Mouse (Mus musculus) intestine, postnatal 0 days (tissue): Measurements from ENCODE around the gene Cntnap1. TPM values are rescaled to one million over a fixed set of nuclear protein-coding genes. Genes with fewer than 3 reads are reported as not detected.
A peak's percentile ranks its signal among the peaks of the same experiment; 100 is the strongest.

Experiments
- ATAC-seq: fragments of 200-750 bp; cut with Nextera tagmentation; 2 replicates; pipeline ENCODE4 v1.8.0; 2017; ENCODE audit warnings: mild to moderate bottlenecking, moderate TSS enrichment, moderate library complexity
- H3K27ac ChIP-seq: fragments of 300-500 bp; sonication (generic); 2 replicates; pipeline ENCODE4 v1.5.1; 2014; ENCODE audit warnings: mild to moderate bottlenecking, low read depth, low read length, moderate library complexity
- H3K27me3 ChIP-seq: fragments of 300-500 bp; sonication (generic); replicated peaks from 2 replicates; pipeline ENCODE4 v1.6.1; 2014; ENCODE audit warnings: low read length, mixed read lengths; ENCODE audit not compliant: control insufficient read depth, insufficient read depth
- H3K36me3 ChIP-seq: fragments of 300-500 bp; sonication (generic); 2 replicates; pipeline ENCODE4 v1.6.1; 2014; ENCODE audit warnings: mild to moderate bottlenecking, moderate library complexity; ENCODE audit not compliant: control insufficient read depth, insufficient read depth
- H3K4me1 ChIP-seq: fragments of 300-500 bp; sonication (generic); replicated peaks from 2 replicates; pipeline ENCODE4 v1.6.1; 2014; ENCODE audit warnings: antibody characterized with exemption, low read length, mixed read lengths; ENCODE audit not compliant: control insufficient read depth, insufficient read depth
- H3K4me2 ChIP-seq: fragments of 300-500 bp; sonication (generic); replicated peaks from 2 replicates; pipeline ENCODE4 v1.6.1; 2014; ENCODE audit warnings: low read depth, mild to moderate bottlenecking, moderate library complexity
- H3K4me3 ChIP-seq: fragments of 300-500 bp; sonication (generic); 2 replicates; pipeline ENCODE4 v1.5.1; 2014; ENCODE audit warnings: low read depth, low read length
- H3K9ac ChIP-seq: fragments of 300-500 bp; sonication (generic); 2 replicates; pipeline ENCODE4 v1.6.1; 2014; ENCODE audit warnings: mild to moderate bottlenecking, low read depth, low read length
- H3K9me3 ChIP-seq: fragments of 300-500 bp; sonication (generic); 2 replicates; pipeline ENCODE4 v1.6.1; 2016; ENCODE audit warnings: mixed run types; ENCODE audit not compliant: control insufficient read depth
- CTCF ChIP-seq: sonication (generic); IDR thresholded peaks from 2 replicates; pipeline ENCODE4 v1.5.1; 2016; ENCODE audit warnings: low read depth, mild to moderate bottlenecking, control low read depth, antibody characterized with exemption, moderate library complexity
- WGBS: fragments of 180-500 bp; shearing (Covaris S2); extraction: QIAGEN DNeasy Blood & Tissue Kit; methylation state at CpG from one replicate; pipeline ENCODE4 v1.1.7; 2014; 5-methylcytosine and 5-hydroxymethylcytosine counted together
- polyA plus RNA-seq: library from polyadenylated mRNA; unstranded; fragments of >200 nt; fragmentation: Nextera tagmentation; extraction: Ambion mirVana; gene quantifications from 2 replicates; pipeline ENCODE4 v1.2.1, GENCODE M21; 2015

The Cntnap1 gene
- polyA plus RNA-seq, 1 experiment from 2014 or later, result 6.0 TPM

- Histone ChIP-seq H3K36me3 (no peaks in the 10 kb centered on the region), H3K27me3 (peaks cover 16% of the 10 kb centered on the region), H3K4me2 (peak overlapping the region; percentile 60), H3K27ac (no peak overlapping the region), H3K4me1 (peaks cover 11% of the 10 kb centered on the region), H3K9me3 (no peaks in the 10 kb centered on the region), H3K9ac (peak overlapping the region; percentile 42), H3K4me3 (peak overlapping the region; percentile 20; the same call in 1 of the 2 replicates)
- ATAC-seq, result no peak
- peak; percentile 57 for TF ChIP-seq CTCF
- WGBS, result 1% methylated on average over 25 of the region's 25 CpGs
Observed at GRCm38 (mm10) chr11:101176117-101176691, 5.9 kb downstream of the Cntnap1 start.

DNA sequence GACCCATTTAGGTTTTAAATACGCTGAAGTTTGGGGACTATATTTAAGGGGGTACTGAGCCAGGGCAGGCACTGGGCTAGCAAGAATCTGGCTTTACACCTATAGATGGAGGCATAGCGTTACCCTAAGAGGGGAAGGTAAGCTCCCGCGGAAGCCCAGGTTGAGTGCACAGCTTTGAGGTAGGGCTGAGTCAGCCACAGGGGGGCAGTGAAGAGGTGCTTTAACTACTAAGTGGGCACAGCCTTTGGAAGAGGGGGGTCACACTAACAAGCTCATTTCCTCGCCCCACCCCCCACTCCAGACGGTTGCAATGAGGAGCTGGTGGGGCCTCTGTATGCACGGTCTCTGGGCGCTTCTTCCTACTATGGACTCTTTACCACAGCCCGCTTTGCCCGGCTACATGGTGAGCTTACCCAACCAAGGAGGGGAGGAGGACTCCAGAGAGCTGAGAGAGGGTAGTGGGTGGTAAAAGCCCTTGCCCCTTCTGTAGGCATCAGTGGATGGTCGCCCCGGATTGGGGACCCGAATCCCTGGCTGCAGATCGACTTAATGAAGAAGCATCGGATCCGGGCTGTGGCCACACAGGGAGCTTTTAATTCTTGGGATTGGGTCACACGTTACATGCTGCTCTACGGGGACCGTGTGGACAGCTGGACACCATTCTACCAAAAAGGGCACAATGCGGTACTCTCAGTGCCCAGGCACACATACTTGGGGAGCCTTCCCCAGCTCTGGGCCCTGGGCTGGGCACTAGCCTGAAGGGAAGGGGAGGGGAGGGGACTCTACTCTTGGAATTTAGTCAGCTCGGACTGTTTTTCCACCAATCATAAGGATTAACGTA is 6.8 kb downstream of the Cntnap1 start:
- no peak overlapping the region for H3K9ac ChIP-seq
- H3K36me3 ChIP-seq, result no peaks in the 10 kb centered on the region
- H3K4me1 ChIP-seq, result peaks cover 11% of the 10 kb centered on the region
- H3K4me3 ChIP-seq, result no peak overlapping the region
- no peaks in the 10 kb centered on the region for H3K9me3 ChIP-seq
- peak overlapping the region; percentile 60 for H3K4me2 ChIP-seq
- no peak for ATAC-seq
- peaks cover 16% of the 10 kb centered on the region for H3K27me3 ChIP-seq
- 36% methylated on average over 22 of the region's 22 CpGs for WGBS
- H3K27ac ChIP-seq, result no peak overlapping the region
- TF ChIP-seq CTCF, result peak; percentile 73

DNA sequence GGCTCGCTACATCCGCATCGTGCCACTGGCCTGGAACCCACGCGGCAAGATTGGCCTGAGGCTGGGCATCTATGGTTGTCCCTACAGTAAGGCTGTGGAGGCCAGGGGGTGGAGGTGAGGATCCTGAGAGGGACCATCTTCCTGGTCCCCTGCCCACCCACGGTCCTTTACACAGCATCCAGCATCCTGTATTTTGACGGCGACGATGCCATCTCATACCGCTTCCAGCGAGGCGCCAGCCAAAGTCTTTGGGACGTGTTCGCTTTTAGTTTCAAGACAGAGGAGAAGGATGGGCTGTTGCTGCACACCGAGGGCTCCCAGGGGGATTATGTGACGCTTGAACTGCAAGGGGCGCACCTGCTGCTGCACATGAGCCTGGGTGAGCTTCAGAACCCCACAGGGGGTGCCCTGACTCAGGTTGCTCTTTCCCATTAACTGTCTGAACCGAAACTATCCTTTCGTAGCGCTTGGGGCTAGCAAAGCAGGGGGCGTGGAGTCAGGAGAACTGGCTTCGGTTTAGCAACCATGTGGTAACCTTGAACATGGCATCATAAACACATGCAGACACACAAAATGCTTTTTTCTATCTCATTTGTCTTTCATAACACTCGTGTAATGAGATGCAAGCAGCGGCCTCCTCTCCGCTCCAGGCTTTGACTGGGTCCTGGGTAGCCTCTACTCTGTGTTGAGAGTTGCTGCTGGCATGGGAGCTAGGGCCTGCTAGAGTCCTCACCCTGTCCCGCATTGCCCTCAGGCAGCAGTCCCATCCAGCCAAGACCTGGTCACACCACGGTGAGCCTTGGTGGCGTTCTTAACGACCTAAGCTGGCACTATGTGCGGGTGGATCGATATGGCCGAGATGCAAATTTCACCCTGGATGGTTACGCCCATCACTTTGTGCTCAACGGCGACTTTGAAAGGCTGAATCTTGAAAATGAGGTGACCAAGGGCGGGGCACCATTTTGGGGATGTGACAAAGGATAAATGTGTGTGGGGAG is 8.0 kb downstream of the Cntnap1 start:
- TF ChIP-seq CTCF, result no peak
- 69% methylated on average over 36 of the region's 36 CpGs for WGBS
- Histone ChIP-seq H3K27me3 (peaks cover 16% of the 10 kb centered on the region), H3K4me3 (no peak overlapping the region), H3K4me2 (no peak overlapping the region), H3K9me3 (no peaks in the 10 kb centered on the region), H3K27ac (no peak overlapping the region), H3K9ac (no peak overlapping the region), H3K4me1 (peaks cover 7% of the 10 kb centered on the region), H3K36me3 (no peaks in the 10 kb centered on the region; the same call in 1 of the 2 replicates)
- no peak for ATAC-seq

- H3K9ac ChIP-seq, result no peak overlapping the region
- no peak overlapping the region for H3K4me3 ChIP-seq
- peaks cover 16% of the 10 kb centered on the region for H3K27me3 ChIP-seq
- no peak overlapping the region for H3K4me2 ChIP-seq
- no peak overlapping the region for H3K27ac ChIP-seq
- 79% methylated on average over 15 of the region's 15 CpGs for WGBS
- no peak for TF ChIP-seq CTCF
- no peaks in the 10 kb centered on the region; the same call in 1 of the 2 replicates for H3K36me3 ChIP-seq
- 0 out of 2 replicates have a peak, but pooled peaks cover 3% of the 10 kb centered on the region for H3K4me1 ChIP-seq
- no peak for ATAC-seq
- no peaks in the 10 kb centered on the region for H3K9me3 ChIP-seq
Observed at GRCm38 (mm10) chr11:101179306-101179705, 9.0 kb downstream of the Cntnap1 start.

DNA sequence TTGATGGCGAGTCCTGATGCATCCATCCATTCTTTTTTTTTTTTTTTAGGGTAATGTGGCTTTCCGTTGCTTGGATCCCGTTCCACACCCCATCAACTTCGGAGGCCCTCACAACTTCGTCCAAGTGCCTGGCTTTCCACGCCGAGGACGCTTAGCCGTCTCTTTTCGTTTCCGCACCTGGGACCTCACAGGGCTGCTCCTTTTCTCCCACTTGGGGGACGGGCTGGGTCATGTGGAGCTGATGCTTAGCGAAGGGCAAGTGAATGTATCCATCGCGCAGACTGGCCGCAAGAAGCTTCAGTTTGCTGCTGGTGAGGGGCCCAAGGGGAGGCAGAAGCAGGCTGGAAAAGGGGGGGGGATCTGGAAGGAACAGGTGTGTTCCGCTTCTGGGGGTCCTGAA is 9.9 kb downstream of the Cntnap1 start:
- Histone ChIP-seq H3K27me3 (peaks cover 16% of the 10 kb centered on the region), H3K9ac (no peak overlapping the region), H3K4me3 (no peak overlapping the region), H3K4me2 (no peak overlapping the region), H3K36me3 (no peaks in the 10 kb centered on the region; the same call in 1 of the 2 replicates), H3K4me1 (no peaks in the 10 kb centered on the region), H3K27ac (no peak overlapping the region), H3K9me3 (no peaks in the 10 kb centered on the region)
- no peak for TF ChIP-seq CTCF
- no peak for ATAC-seq
- 52% methylated on average over 17 of the region's 17 CpGs for WGBS
